Mouse (Mus musculus): ENCODE results near the gene Hddc3.
A peak's percentile ranks its signal among the peaks of the same experiment; 100 is the strongest.

The Hddc3 gene

DNA sequence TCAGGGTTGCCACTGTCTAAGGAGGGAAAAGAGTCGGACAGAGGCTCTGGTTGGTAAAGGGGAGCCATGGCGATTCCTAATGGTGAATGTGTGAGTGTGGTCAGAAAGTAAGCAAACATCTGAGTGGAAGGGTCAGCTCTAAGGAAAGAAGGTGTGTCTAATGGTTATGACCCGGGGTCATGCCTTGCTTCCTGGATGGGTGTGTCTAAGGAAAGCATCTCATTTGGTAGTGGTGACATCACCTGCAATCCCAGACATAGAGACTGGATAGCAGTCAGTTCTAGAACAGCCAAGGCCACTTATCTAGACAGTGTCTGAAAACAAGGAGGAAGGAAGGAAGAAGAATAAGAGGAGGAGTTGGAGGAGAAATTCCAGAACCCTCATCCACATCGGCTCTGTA is 8.1 kb upstream of the Hddc3 start:
- no peak for DNase-seq (ENCODE audit: low spot score in 2 of 2)

DNA sequence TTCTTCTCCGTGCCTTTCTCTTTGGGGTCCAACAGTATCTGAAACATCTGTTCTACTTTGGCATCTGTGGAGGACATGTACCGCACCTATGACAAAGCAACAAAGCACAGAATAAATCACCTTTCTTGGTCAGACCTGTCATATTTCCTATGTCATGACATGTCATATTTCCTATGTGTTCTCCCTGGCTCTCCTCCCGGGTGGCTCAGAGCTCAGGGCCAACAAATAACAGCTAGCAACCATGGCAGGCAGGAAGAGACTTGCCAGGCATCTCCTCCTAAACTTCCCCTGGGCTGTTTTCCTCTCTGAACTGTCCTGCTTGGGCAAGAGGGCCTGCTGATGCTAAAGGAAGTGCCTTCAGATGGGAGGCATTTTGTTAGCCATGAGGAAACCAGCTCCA is 6.0 kb upstream of the Hddc3 start:
- no peak for DNase-seq (ENCODE audit: low spot score in 2 of 2)

DNA sequence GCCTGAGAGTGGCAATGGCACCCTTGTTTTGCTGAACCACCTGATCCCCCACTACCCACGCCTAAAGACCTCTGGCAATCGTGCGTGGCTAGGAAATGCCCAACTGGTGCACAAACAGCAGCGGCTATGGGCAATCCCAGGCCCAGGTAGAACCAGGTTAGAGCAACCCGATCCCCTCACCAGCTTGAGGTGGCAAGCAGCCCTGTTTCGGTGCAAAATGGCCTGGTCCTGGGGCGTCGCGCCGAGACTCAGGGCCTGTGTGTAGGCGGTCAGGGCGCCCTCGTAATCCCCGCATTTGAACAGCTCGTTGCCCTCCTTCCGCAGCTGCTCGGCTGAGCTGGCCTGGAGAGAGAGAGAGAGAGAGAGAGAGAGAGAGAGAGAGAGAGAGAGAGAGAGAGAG is 3.5 kb upstream of the Hddc3 start:
- DNase-seq (ENCODE audit: low spot score in 2 of 2) = no peak

DNA sequence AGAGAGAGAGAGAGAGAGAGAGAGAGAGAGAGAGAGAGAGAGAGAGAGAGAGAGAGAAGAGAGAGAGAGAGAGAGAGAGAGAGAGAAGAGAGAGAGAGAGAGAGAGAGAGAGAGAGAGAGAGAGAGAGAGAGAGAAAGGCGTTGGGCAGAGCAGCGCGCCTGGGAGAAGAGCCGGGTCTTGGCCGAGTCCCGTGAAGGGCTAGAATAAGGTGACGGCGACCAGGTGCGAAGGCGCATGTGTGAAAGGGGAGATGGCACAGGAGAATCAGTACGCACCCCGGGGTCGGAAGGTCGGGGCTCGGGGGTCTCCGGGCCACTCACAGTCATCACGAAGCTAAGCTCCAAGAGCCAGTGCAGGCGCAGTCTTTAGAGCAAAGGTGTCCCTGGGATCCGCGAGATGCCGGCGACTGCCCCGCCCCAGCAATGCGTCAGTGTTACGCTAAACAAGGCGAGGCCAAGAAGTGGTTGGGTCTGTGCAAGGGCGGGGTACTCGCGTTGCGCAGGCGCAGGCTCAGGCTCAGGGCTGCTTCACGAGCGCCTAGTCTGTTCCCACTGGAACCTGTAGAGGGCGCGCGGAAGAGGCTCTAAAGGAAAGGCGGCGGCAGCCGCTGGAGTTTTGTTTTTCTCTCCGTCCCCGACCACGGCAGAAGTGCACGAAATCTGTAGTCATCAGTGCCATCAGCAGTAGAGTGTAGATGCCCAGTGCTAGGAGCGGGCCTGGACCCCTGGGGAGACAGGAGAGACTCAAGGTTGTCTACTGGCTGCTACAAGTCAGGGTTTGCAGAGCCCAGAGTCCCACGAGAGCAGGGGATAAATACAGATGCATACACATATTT is 2.9 kb upstream of the Hddc3 start:
- DNase-seq (ENCODE audit: low spot score in 2 of 2) = peak; percentile 96 to 98

DNA sequence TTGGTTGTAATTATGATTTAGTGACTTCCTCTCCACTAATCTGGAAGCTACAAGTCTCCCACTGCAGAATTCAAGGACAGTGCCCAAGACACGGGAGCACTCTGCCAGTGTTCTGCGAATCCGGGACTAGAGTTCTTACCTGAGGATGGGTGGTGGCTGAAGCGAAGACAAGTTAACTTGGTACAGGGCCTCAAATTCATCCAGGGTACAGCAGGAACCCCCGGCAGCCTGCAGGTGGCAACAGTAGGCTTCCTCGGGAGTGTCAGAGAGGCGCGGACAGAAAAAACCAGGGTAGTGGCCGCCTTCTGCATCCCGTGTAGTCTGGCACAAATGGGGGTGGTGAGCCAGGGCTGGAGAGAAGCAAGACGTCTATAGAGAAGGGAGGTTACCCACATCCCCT is 2.1 kb upstream of the Hddc3 start, which contains the start of gene Unc45a:
Unc45a (minus strand) TSS at position 213 of the 400 bp plus-strand sequence.
- DNase-seq (ENCODE audit: low spot score in 2 of 2) = peak in 1 of 2 experiments; percentile 64

DNA sequence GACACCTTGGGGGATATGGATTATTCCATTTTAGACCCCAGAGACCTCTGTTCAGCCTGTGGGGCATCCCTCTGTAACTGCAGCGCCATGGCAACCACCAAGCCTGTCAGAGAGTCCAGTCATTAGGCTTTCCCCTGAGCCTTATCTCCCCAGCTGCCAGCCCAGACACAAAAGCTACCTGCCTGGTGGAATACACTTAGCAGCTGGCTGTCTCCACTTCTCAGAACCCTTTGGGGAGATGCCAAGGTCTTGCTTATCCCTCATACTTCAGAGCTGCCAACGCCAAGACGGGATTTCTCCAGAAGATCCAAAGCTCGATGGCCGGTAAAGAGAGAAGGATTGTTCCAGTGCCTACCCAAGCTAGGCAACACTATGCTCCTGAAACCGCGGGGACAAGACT is 1.1 kb upstream of the Hddc3 start:
- no peak for DNase-seq (ENCODE audit: low spot score in 2 of 2)

DNA sequence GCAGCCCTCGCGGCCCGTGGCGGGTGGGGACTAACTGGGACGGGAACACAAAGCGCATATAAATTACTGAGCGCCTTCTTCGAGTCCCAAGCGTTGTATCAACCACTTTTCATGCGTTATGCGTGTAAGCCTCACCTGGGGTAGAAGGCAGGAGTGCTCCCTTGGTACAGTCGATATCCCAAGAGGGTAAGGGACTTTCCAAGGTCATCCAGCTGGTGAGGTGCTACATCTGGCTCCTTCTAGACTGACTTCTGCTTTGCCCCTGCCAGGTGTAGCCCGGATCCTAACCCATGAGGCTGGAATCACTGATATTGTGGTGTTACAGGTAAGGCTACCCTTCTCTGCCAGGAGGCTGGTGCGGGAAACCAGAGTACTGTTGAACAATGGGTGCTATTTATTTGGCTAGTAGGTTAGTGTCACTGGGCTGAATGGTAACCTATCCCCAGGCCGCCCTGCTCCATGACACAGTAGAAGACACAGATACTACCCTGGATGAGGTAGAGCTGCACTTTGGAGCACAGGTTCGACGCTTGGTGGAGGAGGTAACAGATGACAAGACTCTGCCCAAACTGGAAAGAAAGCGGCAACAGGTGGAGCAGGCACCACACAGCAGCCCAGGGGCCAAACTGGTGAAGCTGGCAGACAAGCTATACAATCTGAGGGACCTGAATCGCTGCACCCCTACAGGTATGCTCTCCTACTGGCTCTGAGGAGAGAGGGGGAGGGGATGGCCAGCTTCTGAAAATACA is 540 bp downstream of the Hddc3 start:
- no peak for DNase-seq (ENCODE audit: low spot score in 2 of 2)

DNA sequence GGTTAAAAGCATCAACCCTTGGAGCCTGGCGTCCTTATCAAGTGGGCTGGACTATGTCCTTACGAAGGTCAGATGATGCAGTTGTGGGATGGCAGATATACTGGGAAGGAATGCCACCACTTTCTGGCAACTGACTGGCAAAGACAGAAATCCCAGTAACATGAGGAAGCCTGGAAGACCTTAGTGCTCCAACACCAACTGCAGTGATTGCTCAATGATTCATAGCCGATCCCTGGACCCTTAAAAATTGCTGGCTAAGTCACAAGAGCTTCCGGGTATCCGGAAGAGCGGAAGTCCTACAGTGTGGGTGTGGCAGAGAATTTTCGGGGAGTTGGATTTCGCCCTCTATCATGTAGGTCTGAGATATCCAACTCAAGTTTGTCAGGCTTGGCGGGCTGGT is 3.3 kb downstream of the Hddc3 start:
- no peak for DNase-seq (ENCODE audit: low spot score in 2 of 2)

DNA sequence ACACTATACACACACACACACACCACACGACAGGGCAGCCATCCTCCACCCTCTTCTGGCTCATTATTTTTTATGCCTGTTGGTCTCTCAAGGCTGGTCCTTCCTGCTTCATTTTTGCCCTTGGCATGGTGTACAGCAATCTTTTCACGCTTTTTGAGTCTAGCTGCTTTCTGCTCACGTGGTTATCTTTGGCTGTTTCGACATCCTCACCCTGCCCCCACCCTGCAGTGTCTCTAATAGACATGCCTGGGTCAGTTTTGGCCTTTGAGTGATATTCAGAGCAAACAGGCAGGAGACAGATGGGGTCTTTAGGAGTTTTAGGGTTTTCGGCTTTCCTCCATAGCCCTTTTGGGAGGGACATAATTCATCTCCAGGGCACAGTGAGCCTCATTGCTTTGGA is 3.9 kb downstream of the Hddc3 start:
- no peak for DNase-seq (ENCODE audit: low spot score in 2 of 2)

DNA sequence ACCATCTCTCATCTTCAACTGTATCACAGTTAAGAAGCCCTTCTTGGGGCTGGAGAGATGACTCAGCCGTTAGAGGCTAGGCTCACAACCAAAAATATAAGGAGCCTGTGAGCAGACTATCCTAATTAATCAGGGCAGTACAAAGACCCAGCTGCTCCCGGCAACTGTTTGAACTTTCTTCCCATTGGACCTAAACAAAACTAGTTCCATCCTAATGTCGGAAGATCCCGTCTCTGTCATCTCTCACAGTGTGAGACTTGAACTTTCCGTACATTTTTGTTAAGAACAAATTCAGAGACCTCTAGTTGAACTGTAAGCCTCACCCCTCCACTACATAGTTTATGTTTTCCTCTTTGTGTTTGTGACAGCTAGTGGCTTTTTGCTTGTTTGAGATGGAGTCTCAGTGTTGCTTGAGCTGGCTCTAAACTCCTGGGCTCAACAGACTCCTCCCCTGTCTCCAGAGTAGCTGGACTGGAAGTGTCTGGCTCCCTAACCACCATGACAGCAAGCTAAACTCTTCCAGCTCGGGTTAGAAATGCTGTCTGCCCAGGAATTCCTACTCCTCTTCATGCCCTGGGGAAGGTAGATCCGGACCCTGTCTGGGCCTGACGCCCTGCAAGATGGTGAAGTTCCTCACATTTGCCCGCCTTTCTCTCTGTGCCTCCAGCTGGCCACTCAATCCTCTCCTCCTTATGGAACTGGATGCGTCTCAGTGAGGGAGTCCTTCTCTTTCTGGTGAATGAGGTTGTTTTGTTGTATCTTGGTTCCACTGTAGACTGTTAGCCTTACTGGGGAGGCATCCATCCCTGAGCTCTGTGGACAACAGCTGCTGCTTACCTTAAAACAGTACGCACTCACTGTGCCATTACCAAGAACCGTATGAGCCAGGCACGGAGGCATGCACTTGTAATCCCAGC is 5.0 kb downstream of the Hddc3 start:
- DNase-seq (ENCODE audit: low spot score in 2 of 2) = no peak

DNA sequence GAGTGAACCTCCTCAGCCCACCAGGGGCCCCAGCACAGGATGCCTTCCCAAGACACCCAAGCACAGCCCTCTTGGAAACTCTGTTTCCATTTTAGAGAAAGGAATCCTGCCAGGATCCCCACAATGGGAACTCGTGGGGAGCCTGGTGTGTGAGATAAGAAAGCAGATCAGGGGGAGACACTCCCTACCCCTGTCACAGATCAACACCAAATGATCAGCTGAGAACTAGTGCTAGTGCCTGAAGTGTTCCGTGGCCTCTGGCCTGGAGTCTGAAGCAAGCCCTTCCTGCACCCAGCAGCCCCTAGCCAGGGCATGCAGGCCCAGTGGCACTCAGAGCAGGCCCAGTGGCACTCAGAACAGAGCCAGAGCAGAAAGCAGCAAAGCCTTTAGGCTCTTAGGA is 7.9 kb downstream of the Hddc3 start:
- DNase-seq (ENCODE audit: low spot score in 2 of 2) = no peak

DNA sequence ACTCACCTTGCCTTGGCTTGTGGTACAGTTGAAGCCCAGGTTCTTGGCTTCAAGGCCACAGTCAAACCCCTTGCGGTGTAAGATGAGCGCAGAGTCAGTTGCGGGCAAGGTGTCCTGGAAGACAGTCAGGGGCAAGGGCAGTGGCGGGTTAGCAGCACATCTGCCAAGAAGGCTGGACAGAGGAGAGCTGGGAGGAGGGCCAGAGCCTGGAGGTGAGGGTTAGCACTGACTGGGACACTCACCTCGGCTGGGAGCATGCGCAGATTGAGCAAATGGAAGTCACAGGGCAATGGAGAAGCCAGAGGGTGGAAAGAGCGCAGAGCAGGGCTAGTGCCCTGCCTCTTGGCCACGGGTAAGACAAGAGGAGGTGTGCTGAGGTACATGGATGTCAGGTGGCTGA is 10.0 kb downstream of the Hddc3 start:
- DNase-seq (ENCODE audit: low spot score in 2 of 2) = no peak

DNA sequence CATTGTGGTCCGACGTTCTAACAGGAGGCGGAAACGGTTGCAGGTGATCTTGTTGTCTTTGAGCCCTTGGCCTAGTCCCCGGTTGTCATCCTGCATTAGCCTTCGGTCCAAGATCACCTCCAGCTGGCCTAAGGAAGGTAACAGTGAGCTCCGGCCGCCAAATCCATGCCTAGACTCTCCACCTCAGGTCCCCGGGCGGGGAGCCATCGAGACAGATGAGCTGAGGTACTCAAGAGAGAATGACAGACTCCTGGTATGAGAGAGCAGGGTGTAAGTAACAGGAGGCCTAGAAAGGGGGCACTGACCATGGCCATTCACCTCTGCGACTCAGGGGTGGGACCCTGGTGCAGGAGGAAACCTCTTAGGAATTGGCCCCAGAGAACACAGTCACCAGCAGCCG is 13.4 kb downstream of the Hddc3 start:
- no peak for DNase-seq (ENCODE audit: low spot score in 2 of 2)

DNA sequence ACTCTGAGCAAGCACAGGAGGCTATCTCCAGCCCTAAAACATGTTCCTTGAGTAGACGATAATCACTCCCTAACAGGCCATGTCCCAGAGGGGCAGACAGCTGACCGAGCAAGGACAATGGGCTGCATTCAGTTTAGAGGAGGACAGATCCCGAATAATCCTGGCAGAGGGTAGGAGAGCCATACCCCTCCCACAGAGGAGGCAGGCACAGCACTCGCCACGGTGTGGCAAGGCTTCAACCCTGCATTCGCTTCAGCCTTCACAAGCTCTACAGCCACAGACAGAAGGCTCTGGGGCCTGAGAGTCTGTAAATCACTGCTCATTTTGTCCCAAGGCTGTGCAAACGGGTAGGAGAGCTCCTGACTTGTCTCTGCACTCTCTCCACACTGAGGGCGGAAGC is 14.3 kb downstream of the Hddc3 start:
- DNase-seq (ENCODE audit: low spot score in 2 of 2) = no peak

DNA sequence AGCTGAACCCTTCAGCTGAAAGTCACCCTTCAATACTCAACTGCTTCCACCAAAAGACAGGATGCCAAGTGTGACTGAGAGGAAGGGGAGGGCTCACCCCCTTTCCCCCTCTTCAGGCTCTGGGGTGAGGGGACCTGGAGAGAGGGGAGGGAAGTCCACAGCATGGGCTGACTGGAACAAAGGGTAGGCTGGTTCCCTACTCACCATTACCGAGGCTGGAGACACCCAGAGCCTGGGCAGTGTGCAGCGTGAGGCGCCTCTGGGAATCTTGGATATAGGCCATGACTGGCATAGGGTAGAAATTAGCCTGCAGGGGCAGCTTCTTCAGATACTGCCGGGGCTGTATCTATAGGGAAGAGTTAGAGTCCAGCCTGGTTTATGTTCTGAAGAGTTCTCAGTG is 15.1 kb downstream of the Hddc3 start:
- DNase-seq (ENCODE audit: low spot score in 2 of 2) = no peak

DNA sequence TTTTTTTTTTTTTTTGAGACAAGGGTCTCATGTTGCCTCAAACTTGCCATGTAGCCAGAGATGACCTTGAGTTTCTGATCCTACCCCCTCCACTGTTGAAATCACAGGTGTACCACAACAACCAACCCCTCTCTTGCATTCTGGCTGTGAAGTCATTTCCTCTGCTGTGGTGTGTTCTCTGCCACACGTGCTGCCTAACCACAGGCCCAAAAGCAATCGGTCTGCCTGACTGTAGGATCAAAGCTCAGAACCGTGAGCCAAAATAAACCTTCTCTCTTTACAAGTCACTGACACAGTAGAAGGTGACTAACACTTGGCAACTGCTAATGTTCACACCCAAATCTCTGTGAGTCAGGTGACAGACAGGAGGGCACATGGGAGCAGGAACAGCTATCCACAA is 17.5 kb downstream of the Hddc3 start:
- DNase-seq (ENCODE audit: low spot score in 2 of 2) = no peak

DNA sequence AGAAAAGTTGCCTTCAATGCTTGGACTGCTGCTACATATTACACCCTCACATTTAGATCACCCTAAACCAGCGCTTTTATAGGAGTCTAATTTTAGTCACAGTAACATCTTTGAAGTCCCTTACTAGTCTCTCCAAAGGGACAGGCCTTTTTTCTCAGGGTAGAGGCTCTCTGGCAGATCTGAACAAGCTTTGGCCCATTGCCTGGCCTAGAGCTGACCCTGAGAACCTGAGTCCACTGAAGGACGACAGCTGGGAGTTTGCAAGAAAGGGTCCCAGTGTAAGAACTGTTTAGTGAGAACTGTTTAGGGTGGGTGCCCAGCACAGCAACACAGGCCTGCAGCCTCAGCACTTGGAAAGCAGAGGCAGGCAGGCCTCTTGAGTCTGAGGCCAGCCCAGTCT is 22.9 kb downstream of the Hddc3 start:
- no peak for DNase-seq (ENCODE audit: low spot score in 2 of 2)

DNA sequence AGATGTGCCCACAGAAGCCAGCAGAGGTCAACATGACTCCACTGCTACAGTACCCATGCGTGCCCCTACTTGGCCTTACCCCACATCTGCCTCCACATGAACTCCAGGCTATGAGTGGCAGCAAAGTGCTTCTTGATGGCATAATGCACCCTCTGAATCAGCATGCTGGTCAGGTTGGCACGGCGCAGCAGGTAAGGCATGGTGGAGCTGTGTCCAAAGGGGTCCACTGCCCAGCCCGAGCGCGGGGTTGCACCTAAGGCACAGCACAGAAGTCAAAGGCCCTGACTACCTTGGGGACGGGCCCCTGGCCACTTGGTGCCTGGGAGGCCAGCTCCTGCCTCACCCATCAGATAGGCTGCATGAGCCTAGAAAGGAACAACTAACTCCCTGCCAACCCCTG is 24.3 kb downstream of the Hddc3 start:
- no peak for DNase-seq (ENCODE audit: low spot score in 2 of 2)

DNA sequence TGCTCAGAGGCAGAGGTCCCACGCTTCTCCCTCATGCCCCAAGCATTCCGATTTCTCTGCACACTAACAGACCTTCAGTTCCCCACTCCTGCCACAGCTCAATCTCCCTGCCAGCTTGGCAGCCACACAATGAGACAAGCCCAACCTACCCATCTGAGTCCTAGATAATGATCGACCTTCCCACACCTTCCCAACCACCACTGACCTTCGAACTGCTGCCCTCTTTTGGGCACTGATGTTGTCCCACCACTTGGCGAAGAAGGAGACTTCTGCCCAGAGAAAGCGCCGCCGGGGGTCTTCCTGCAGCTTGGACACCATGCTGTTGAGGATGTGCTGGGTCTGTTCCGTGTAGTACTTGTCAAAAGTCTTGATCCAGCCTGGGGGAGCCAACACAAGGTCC is 25.1 kb downstream of the Hddc3 start:
- DNase-seq (ENCODE audit: low spot score in 2 of 2) = no peak

DNA sequence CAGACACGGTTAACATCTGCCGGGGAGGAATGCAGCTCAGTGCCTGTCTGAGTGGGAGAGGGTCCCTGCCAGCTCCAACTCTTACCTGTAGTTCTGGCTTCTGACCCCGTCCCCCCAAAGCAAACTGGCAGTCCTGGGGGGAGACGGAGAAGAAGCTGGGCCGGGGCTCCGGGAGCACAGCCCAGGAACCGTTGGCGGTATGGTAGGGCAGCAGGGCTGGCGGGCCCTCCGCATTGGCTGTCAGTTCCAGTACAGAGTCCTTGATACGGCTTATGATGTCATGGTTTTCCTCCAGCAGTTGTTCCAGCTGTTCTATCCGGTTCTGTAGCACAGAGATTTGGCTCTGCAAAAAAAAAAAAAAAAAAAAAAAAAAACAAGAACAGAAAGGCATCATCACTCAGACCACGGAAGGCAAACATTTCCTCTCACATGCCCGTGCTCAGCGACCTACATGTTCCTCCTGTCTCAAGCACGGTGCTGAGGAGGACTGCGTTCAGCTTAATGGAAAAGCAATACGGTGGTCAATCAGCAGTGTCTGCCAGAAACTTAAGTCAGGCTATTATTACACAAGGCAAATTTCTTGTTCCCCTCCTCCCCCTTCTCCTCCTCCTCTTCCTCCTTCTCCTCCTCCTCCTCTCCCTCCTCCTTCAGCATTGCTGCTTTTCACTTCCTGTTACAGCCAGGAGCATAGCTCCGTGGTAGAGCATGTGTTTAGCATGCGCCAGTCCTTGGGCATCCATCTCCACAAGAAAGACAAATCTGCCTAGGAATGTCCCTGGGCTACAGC is 25.9 kb downstream of the Hddc3 start:
- DNase-seq (ENCODE audit: low spot score in 2 of 2) = no peak

DNA sequence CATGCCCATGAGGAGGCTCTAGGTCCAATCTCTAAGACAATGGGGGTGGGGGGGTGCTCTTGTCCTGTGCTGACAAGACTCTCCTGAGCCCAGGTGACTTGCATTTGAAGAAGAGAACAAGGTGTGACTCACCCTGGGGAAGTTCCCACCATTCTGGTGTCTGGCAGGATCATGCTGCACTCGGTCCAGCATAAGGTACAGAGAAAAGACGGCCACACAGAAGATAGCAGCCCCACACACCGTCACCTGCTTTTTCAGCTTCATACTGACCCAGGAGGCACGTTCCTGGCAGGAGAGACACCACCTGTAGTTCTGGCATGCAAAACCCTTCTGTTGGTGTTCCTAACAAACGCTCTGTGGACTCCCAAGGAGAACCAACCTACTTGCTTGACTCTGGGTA is 26.6 kb downstream of the Hddc3 start:
- DNase-seq (ENCODE audit: low spot score in 2 of 2) = no peak
